ENCODE assay signal across 18 mouse cellular contexts in the genomic region with DNA sequence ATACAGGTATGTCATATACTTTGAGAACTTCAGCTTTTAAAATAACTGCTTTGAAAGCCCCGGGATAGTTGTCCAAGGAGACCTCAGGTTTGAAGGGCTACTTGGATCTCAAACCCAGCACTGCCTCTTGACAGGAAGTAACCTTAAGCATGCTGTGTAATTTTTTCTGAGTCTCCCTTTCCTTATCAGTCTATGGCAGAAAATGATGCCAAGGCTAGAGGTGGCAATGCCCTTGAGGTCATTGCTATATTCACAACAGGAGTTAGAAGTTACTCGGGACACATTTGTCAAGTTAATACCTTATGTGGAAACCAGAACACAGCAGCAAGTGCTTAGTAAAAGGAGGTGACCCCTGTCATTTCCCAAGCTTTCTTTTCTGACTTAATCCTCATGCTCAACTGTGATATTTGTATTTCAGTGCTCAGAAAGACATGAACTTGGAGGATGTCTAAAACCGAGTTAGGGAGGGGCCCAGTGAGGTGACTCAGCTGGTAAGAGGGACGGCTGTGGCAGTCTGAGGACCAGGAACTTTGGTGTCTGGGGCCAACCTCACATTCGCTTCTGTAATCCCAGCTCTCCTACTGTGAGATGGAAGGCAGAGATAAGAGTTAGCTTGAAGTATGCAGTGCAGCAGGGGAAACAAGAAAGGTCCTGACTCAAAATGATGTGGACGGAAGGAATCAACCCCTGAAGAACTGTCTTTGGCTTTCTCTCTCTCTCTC. TPM values are rescaled to one million over a fixed set of nuclear protein-coding genes. Genes with fewer than 3 reads are reported as not detected.
DNase-seq lines count a peak whose midpoint lies in the region; ATAC-seq lines count a peak whose summit lies in the region.
"Had no signal": no experiment of that assay in that cellular context is flagged by ENCODE, and none has a peak within 500 bp of the region (broad histone marks: within the 10 kb centered on the region; RNA-seq: fewer than 3 reads in every experiment).

No protein-coding gene starts in this region.

- peak; percentile 63 for ATAC-seq in granulocyte monocyte progenitor cell, adult 5-6 weeks (replicated peaks; ENCODE audit: poor library complexity, severe bottlenecking)
- peak; percentile 67 for ATAC-seq in megakaryocyte progenitor cell, adult 5-6 weeks (replicated peaks; ENCODE audit: poor library complexity)
- ATAC-seq: activated CD4-positive, CD25-positive, alpha-beta regulatory T cell, adult 4 months; hindbrain, embryonic 16.5 days; midbrain, embryonic 16.5 days; Patski had no signal

- DNase-seq in adrenal gland, adult 2 months = peak; percentile 24
- no peak for DNase-seq in adrenal gland, postnatal 4 days (ENCODE audit: low spot score in 2 of 2)
- peak; percentile 22 for DNase-seq in 3134 (ENCODE audit: extremely low read depth, insufficient read length, low spot score)
- no peak for DNase-seq in spleen, adult 12 weeks (ENCODE audit: low spot score)
- no peak for DNase-seq in thymus, postnatal 25 days
- DNase-seq in right cerebral cortex, adult 18-20 months = no peak
- DNase-seq: cerebellum, adult 9-11 months; gastrocnemius, postnatal 10 days; heart, postnatal 36 days; kidney, adult 2 months; kidney, postnatal 25 days; thymus, adult 18-20 months had no signal

RNA-seq across cellular contexts. Expression of gene Actr3, which starts 40.6 kb away (rescaled TPM):
- 100 to 1,000 TPM; 170 to 187 TPM for total RNA-seq in adrenal gland, adult 2 months (2021)
- 19.3 and 22.8 TPM in 2 replicates for polyA plus RNA-seq in adrenal gland, adult 2 months (2012; rRNA removed)
- total RNA-seq in adrenal gland, postnatal 4 days (2021) = 100 to 1,000 TPM; 172 to 175 TPM
- total RNA-seq in granulocyte monocyte progenitor cell, adult 5-6 weeks (2014; fragmentation: Nextera tagmentation) = 426 TPM in 2 replicates
- 889 and 988 TPM in 2 replicates for total RNA-seq in granulocyte monocyte progenitor cell, adult 5-6 weeks (2017)
- 593 and 655 TPM in 2 replicates for total RNA-seq in megakaryocyte progenitor cell, adult 5-6 weeks (2015)
- total RNA-seq in megakaryocyte progenitor cell, adult 5-6 weeks (2017) = 974 and 976 TPM in 2 replicates

Comparison
In these comparisons a context has a peak if more than half of its experiments do, and no peak if none do; other contexts are left out.
1. DNase-seq: peak in adrenal gland, adult 2 months (single experiment) and 3134 (single experiment); none in adrenal gland, postnatal 4 days (0 of 2), spleen, adult 12 weeks (single experiment), thymus, postnatal 25 days (single experiment) and right cerebral cortex, adult 18-20 months (single experiment).